Mouse (Mus musculus) spleen, adult 2 months (tissue): ENCODE results near the gene Ccdc149.

Experiments used
- CTCF ChIP-seq: fragments of 200-500 bp; IDR thresholded peaks from 2 replicates; pipeline ENCODE4 v1.5.1; 2011; ENCODE audit warnings: mild to moderate bottlenecking, inconsistent platforms; ENCODE audit not compliant: insufficient read depth, insufficient read length, insufficient replicate concordance; ENCODE audit errors: extremely low read depth
- POLR2A ChIP-seq: fragments of 200-500 bp; IDR thresholded peaks from 2 replicates; pipeline ENCODE4 v1.6.1; 2011; ENCODE audit warnings: low read depth, low read length, inconsistent platforms

DNA sequence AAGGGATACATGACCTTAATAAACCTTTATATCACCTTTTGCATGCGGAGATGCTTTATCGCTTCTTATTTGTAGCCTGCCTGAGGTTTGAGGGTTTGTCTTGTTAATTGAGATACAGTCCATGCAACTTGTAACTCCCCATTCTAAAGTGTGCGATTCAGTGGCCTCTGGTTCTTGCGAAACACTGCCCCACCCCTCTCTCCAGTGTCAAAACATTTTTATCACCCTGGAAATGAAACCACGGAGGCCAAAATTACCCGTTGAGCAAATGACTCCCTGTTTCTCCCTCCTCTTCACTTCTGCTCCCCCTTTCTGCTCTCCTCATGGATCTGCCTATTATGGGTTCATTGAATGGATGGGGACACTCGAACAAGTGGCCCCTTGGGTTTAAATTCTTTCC, 115.7 kb downstream of the Ccdc149 start:
- no peak for TF ChIP-seq CTCF
- no peak for TF ChIP-seq POLR2A
